Mouse (Mus musculus) embryonic fibroblast, embryonic 13.5 days (primary cell): ENCODE results near the gene Gphn.

Experiments used
- CTCF ChIP-seq: IDR thresholded peaks from 2 replicates; pipeline ENCODE4 v1.5.1; 2011; ENCODE audit warnings: mild to moderate bottlenecking, control low read depth, low read length, moderate library complexity, borderline replicate concordance; ENCODE audit not compliant: insufficient read depth
- POLR2A ChIP-seq: IDR thresholded peaks from 2 replicates; pipeline ENCODE4 v1.6.1; 2011; ENCODE audit warnings: low read depth, mild to moderate bottlenecking, control low read depth, low read length, moderate library complexity

DNA sequence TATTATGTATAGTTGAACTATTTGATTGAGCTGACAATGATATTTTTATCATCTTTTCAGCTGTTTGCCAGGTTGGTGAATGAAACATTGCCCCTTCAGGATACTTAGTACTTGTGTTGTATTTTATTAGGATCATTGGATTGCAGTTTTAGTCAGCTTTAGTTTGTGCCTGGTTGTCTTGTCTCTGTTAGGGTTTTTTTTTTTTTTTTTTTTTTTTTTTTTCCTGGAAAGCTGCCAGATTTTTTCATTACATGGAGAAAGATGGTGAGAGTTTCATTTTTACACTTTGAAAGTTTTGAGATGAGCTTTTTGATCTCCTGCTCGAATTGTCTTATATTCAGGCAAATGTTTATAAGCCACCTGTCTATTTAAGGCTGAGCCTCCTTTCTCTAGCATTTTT is 22.2 kb downstream of the Gphn start:
- no peak for TF ChIP-seq POLR2A
- TF ChIP-seq CTCF, result no peak
